In the genomic region with DNA sequence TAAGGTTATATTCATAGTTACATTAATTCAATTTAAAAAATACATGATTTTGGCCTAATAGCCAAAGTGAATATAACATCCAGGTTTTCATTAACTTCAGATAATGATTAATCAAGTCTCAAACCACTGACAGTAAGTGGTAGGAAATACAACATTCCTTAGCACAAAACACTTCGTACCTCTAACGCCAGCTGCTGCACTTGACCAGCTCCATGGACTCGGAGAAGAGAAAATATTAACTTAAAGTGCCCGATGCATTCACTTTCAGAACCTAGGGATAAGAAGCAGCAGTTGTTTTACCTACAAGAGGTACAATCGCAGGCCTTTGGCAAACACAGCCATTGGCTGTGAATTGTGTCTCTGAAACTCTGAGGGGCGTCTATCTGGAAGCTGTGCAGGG, we compare ENCODE assay signal across 9 mouse cellular contexts.
"Had no signal": no experiment of that assay in that cellular context is flagged by ENCODE, and none has a peak within 500 bp of the region (broad histone marks: within the 10 kb centered on the region; RNA-seq: fewer than 3 reads in every experiment).

No protein-coding gene starts in this region.

- H3K4me1 ChIP-seq: limb, embryonic 13.5 days; liver, embryonic 13.5 days; midbrain, embryonic 12.5 days had no signal

- H3K9me3 ChIP-seq: limb, embryonic 13.5 days; liver, embryonic 13.5 days; midbrain, embryonic 12.5 days had no signal

- H3K4me2 ChIP-seq: limb, embryonic 13.5 days; liver, embryonic 13.5 days; midbrain, embryonic 12.5 days had no signal

- H3K4me3 ChIP-seq: limb, embryonic 13.5 days; liver, embryonic 13.5 days; midbrain, embryonic 12.5 days had no signal

- ATAC-seq: hindbrain, postnatal 0 days had no signal

- DNase-seq: left cerebral cortex, postnatal 4 days; liver, embryonic 13.5 days; lung, adult 18-20 months; right cerebral cortex, adult 18-20 months; thymus, adult 2 months; thymus, postnatal 25 days had no signal

- H3K27ac ChIP-seq: hindbrain, postnatal 0 days; limb, embryonic 13.5 days; liver, embryonic 13.5 days; midbrain, embryonic 12.5 days had no signal

- H3K27me3 ChIP-seq: limb, embryonic 13.5 days; liver, embryonic 13.5 days; midbrain, embryonic 12.5 days had no signal

- H3K9ac ChIP-seq: limb, embryonic 13.5 days; liver, embryonic 13.5 days; midbrain, embryonic 12.5 days had no signal
